Mouse (Mus musculus): Measurements from ENCODE around the gene Stoml1. TPM values are rescaled to one million over a fixed set of nuclear protein-coding genes. Genes with fewer than 3 reads are reported as not detected.

The Stoml1 gene
- 4.1 and 5.0 TPM in 2 replicates for polyA plus RNA-seq (2015; fragmentation: Nextera tagmentation; extraction: Ambion mirVana)

DNA sequence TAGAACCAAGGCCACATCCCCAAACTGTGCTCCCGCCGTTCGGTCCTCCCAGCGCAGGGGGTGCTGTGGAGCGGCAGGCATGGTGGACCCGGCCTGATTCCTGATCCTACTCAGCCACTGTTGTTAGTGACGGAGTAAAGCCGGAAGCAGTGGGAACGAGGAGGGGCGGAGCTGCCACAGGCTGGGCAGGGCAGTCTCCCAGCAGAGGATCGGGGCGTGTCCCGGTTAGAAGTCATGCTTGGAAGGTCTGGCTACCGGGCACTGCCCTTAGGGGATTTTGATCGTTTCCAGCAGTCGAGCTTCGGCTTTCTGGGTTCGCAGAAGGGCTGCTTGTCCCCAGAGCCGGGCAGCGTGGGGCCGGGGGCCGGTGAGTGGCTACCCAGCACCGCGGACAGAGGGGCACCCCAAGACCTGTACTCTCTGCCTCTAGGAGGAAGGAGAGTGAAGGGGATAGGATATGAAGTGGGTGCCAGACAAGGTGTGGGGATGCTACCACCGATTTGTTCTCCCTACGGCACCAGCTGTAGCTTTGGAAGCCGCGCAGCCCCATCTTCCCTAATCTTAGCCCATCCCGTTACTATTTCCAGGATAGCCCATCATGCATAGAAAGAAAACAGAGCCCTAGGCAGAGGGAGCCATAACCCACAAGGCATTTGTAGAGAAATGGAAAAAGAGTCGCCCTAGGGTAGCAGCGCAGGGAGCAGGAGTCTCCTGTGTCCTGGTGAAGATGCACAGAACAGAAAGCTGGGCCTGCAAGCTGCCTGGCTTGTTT, at the start of gene Stoml1:
Gene Stoml1 (plus strand): TSS at position 132 of the 772 bp plus-strand sequence.
- peak; percentile 92 for ATAC-seq (ENCODE audit: insufficient read depth)
- no peaks in the 10 kb centered on the region for H3K27me3 ChIP-seq
- H3K4me3 ChIP-seq (replicated peaks), result peak within 1 kb of the TSS; percentile 66
- H3K27ac ChIP-seq (replicated peaks), result peak within 1 kb of the TSS; percentile 86
- H3K9ac ChIP-seq, result peak within 1 kb of the TSS; percentile 76
- peak within 1 kb of the TSS; percentile 96 for H3K4me2 ChIP-seq
- under 1% methylated on average over 31 of the region's 31 CpGs for WGBS (ENCODE audit: insufficient replicate concordance)
- H3K4me1 ChIP-seq (replicated peaks), result peaks cover 61% of the 10 kb centered on the region
- no peaks in the 10 kb centered on the region for H3K9me3 ChIP-seq (replicated peaks)
- H3K36me3 ChIP-seq (replicated peaks), result no peaks in the 10 kb centered on the region; the same call in 1 of the 2 replicates

GRCm38 (mm10) chr9:58203516-58204447, 49.2 kb upstream of the Stoml1 start, which contains the start of the genes Islr and Islr2:
Gene Islr, minus strand, starts transcription at chr9:58204306.
Gene Islr2, minus strand, starts transcription at chr9:58204319.
- peak; percentile 78 for ATAC-seq (ENCODE audit: insufficient read depth)
- peak within 1 kb of the TSS; percentile 75 for H3K4me2 ChIP-seq
- no peak within 1 kb of the TSS for H3K27ac ChIP-seq (replicated peaks)
- peak within 1 kb of the TSS; percentile 58 for H3K4me3 ChIP-seq (replicated peaks)
- H3K36me3 ChIP-seq (replicated peaks), result no peaks in the 10 kb centered on the region
- H3K9ac ChIP-seq, result peak within 1 kb of the TSS; percentile 48
- peaks cover 95% of the 10 kb centered on the region for H3K27me3 ChIP-seq
- H3K4me1 ChIP-seq (replicated peaks), result peaks cover 6% of the 10 kb centered on the region
- 4% methylated on average over 42 of the region's 42 CpGs for WGBS (ENCODE audit: insufficient replicate concordance)
- H3K9me3 ChIP-seq (replicated peaks), result no peaks in the 10 kb centered on the region

DNA sequence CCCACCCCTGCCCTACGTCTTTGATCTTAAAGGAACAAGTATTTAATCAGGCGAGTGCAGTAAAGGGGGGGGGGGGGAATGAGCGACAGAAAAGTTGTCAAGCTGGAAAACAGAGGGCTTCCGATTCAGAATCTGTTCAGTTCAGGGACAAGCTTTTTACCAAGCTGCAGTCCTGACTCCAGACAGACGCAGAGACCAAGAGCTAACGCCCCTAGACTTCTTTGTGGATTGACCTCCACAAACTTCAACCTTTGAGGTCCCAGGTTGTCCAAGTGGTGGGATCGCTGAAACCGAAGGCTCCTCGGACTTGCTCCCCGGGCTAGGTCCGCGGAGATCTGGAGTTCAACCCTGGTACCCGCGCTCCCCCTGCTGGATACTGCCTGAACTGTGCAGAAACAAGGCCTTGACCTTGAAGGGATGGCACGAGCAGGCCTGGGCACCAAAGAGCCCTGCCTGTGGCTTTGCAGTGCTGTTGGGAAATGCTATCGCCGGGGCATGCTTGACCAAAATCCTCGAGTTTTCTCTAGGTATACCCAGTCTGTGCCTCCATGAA, 48.4 kb upstream of the Stoml1 start:
- H3K4me1 ChIP-seq (replicated peaks), result peaks cover 6% of the 10 kb centered on the region
- H3K4me2 ChIP-seq, result peak overlapping the region; percentile 75
- WGBS (ENCODE audit: insufficient replicate concordance), result 3% methylated on average over 18 of the region's 18 CpGs
- H3K9ac ChIP-seq, result peak overlapping the region; percentile 48
- H3K36me3 ChIP-seq (replicated peaks), result no peaks in the 10 kb centered on the region
- ATAC-seq (ENCODE audit: insufficient read depth), result peak; percentile 82
- peak overlapping the region; percentile 58 for H3K4me3 ChIP-seq (replicated peaks)
- H3K9me3 ChIP-seq (replicated peaks), result no peaks in the 10 kb centered on the region
- H3K27ac ChIP-seq (replicated peaks), result no peak overlapping the region
- peaks cover 91% of the 10 kb centered on the region for H3K27me3 ChIP-seq

- H3K9me3 ChIP-seq (replicated peaks), result no peaks in the 10 kb centered on the region
- H3K4me1 ChIP-seq (replicated peaks), result peaks cover 15% of the 10 kb centered on the region
- WGBS (ENCODE audit: insufficient replicate concordance), result 69% methylated on average over 7 of the region's 7 CpGs
- H3K36me3 ChIP-seq (replicated peaks), result no peaks in the 10 kb centered on the region
- no peak for ATAC-seq (ENCODE audit: insufficient read depth)
- no peak overlapping the region for H3K4me2 ChIP-seq
- H3K9ac ChIP-seq, result no peak overlapping the region
- no peak overlapping the region for H3K4me3 ChIP-seq (replicated peaks)
- peaks cover 79% of the 10 kb centered on the region for H3K27me3 ChIP-seq
- H3K27ac ChIP-seq (replicated peaks), result no peak overlapping the region
Observed at GRCm38 (mm10) chr9:58206013-58206412, 47.0 kb upstream of the Stoml1 start.

DNA sequence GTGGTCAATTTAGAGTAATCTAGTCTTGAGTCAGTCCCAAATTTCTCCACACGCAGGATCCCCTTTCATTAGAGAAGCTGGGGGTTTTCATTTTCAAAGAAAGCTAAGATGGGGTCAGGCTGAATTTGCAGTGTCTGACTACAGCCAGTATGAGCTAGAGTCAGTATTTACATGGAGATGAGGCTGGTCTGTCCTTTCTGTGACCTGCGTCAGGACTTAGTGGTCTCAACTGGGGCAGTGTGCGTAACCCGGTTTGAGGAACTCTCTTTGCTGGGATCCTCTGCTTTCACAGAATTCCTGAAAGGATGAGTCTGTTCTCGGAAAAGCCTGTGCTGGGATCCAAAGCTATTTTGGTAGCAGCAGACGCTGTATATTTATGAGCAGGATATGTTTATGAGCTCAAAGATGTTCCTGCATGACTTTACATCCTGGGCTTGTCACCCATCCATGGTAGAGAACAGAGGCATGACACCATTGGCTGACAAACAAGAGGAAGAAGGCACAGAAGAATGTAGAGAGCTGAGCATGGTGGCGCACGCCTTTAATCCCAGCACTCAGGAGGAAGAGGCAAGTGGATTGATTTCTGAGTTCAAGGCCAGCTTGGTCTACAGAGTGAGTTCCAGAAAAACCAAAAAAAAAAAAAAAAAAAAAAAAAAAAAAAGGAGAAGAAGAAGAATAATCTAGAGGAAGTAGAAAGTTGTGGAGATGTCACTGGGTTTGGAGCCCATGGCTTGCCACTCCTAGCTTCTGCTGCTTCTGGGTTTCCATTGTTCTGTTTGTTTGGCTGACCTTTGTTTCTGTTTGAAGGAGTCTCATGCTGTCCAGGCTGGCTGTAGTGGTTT, 43.3 kb upstream of the Stoml1 start:
- Histone ChIP-seq H3K4me1 (replicated peaks) (peaks cover 37% of the 10 kb centered on the region), H3K9me3 (replicated peaks) (no peaks in the 10 kb centered on the region), H3K4me2 (no peak overlapping the region), H3K27ac (replicated peaks) (no peak overlapping the region), H3K9ac (no peak overlapping the region), H3K27me3 (peaks cover 42% of the 10 kb centered on the region), H3K36me3 (replicated peaks) (no peaks in the 10 kb centered on the region), H3K4me3 (replicated peaks) (no peak overlapping the region)
- ATAC-seq (ENCODE audit: insufficient read depth), result no peak
- 68% methylated on average over 8 of the region's 8 CpGs for WGBS (ENCODE audit: insufficient replicate concordance)

DNA sequence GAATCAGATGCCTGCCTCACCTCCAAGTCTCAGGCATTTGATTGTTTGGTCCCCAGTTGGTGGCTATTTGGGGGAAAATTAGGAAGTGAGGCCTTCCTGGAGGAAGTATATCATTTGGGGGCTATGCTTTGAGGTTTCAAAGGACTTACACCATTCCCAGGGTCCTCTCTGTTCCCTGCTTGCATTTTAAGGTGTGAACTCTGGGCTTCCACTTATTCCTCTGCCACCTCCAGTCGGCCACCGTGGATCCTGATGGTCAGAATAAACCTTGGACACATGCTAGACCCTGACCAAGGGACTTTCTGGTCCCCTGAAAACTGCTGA, 42.7 kb upstream of the Stoml1 start:
- no peak overlapping the region for H3K27ac ChIP-seq (replicated peaks)
- H3K27me3 ChIP-seq, result peaks cover 36% of the 10 kb centered on the region
- H3K4me2 ChIP-seq, result no peak overlapping the region
- H3K9me3 ChIP-seq (replicated peaks), result no peaks in the 10 kb centered on the region
- H3K36me3 ChIP-seq (replicated peaks), result no peaks in the 10 kb centered on the region
- H3K9ac ChIP-seq, result no peak overlapping the region
- no peak for ATAC-seq (ENCODE audit: insufficient read depth)
- H3K4me3 ChIP-seq (replicated peaks), result no peak overlapping the region
- WGBS (ENCODE audit: insufficient replicate concordance), result 41% methylated on average over 2 of the region's 2 CpGs
- H3K4me1 ChIP-seq (replicated peaks), result peaks cover 42% of the 10 kb centered on the region

- H3K9ac ChIP-seq, result peak overlapping the region; percentile 28
- H3K9me3 ChIP-seq (replicated peaks), result no peaks in the 10 kb centered on the region
- no peaks in the 10 kb centered on the region for H3K36me3 ChIP-seq (replicated peaks)
- ATAC-seq (ENCODE audit: insufficient read depth), result peak; percentile 80
- peak overlapping the region; percentile 39 for H3K4me3 ChIP-seq (replicated peaks)
- peaks cover 54% of the 10 kb centered on the region for H3K4me1 ChIP-seq (replicated peaks)
- peak overlapping the region; percentile 91 for H3K27ac ChIP-seq (replicated peaks)
- peak overlapping the region; percentile 75 for H3K4me2 ChIP-seq
- 25% methylated on average over 5 of the region's 5 CpGs for WGBS (ENCODE audit: insufficient replicate concordance)
- peaks cover 7% of the 10 kb centered on the region for H3K27me3 ChIP-seq
Observed at GRCm38 (mm10) chr9:58213377-58213776, 39.6 kb upstream of the Stoml1 start.

DNA sequence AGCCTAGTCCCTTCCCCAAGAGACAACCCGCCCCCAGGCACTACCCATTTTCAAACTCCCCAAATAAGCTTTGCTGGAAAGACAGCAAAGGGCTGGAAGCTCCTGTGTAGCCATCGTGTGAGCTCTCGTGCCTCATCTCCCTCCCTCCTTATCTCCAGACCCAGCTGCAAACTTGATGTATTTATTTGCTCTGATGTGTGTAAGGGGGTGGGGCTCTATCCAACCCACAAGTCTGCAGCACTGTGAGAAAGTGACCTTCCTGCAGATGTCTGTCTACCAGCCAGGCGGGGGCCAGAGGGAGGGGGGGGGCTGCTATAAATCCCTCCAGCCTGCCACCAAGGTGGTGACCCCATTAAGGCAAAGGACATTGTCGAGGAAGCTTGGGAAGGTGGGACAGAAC, 39.1 kb upstream of the Stoml1 start:
- H3K27me3 ChIP-seq, result peaks cover 6% of the 10 kb centered on the region
- WGBS (ENCODE audit: insufficient replicate concordance), result 3% methylated on average over 5 of the region's 5 CpGs
- H3K9me3 ChIP-seq (replicated peaks), result no peaks in the 10 kb centered on the region
- peak; percentile 95 for ATAC-seq (ENCODE audit: insufficient read depth)
- peaks cover 4% of the 10 kb centered on the region for H3K36me3 ChIP-seq (replicated peaks)
- peak overlapping the region; percentile 39 for H3K4me3 ChIP-seq (replicated peaks)
- peak overlapping the region; percentile 91 for H3K27ac ChIP-seq (replicated peaks)
- H3K4me1 ChIP-seq (replicated peaks), result peaks cover 54% of the 10 kb centered on the region
- peak overlapping the region; percentile 28 for H3K9ac ChIP-seq
- H3K4me2 ChIP-seq, result peak overlapping the region; percentile 75

DNA sequence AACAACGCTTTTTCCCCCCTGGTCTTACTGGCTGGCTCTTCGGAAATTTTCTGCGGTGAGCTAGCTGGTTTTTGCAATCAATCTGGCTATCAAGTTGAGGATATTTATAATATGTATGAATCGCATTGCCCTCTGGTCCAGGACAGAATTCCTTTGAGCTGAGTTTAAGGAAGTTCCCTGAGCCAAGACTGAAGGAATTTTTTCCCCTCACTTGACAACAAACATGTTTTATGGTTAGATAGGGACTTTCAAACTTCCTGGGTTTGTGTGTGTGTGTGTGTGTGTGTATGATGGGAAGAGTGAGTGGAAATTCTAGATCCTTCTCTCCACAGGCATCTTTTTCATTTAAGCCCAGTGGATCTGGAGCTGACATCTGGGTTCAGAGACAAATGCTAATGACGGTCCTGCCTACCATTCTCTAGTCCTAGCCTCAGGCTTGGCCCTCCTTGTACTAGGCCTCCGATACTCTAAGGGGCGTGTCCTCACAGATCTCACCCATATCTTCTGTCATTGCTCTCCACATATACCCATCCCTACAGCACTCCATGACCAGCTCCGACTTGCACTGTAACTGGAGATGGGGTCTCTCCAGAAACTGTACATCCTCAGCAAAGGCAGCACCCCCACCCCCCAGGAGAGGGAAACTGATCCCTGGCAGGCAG, 38.3 kb upstream of the Stoml1 start:
- H3K4me3 ChIP-seq (replicated peaks), result peak overlapping the region; percentile 39; the same call in 1 of the 2 replicates

GRCm38 (mm10) chr9:58216402-58216801, 36.6 kb upstream of the Stoml1 start:
- no peak for ATAC-seq (ENCODE audit: insufficient read depth)
- Histone ChIP-seq H3K27me3 (no peaks in the 10 kb centered on the region), H3K9ac (no peak overlapping the region), H3K4me3 (replicated peaks) (no peak overlapping the region), H3K9me3 (replicated peaks) (no peaks in the 10 kb centered on the region), H3K27ac (replicated peaks) (no peak overlapping the region), H3K4me2 (no peak overlapping the region), H3K4me1 (replicated peaks) (peaks cover 45% of the 10 kb centered on the region), H3K36me3 (replicated peaks) (peaks cover 30% of the 10 kb centered on the region)
- WGBS (ENCODE audit: insufficient replicate concordance), result 51% methylated on average over 6 of the region's 6 CpGs

More for the DNA sequence above, 38.3 kb upstream of the Stoml1 start:
- Histone ChIP-seq H3K9ac (peak overlapping the region; percentile 28), H3K4me2 (peak overlapping the region; percentile 75), H3K9me3 (replicated peaks) (no peaks in the 10 kb centered on the region), H3K4me1 (replicated peaks) (peaks cover 54% of the 10 kb centered on the region), H3K27me3 (peaks cover 1% of the 10 kb centered on the region), H3K36me3 (replicated peaks) (peaks cover 12% of the 10 kb centered on the region), H3K27ac (replicated peaks) (peak overlapping the region; percentile 91)
- 18% methylated on average over 8 of the region's 8 CpGs for WGBS (ENCODE audit: insufficient replicate concordance)
- peak; percentile 78 for ATAC-seq (ENCODE audit: insufficient read depth)
